Mouse (Mus musculus) midbrain, embryonic 11.5 days (tissue): ENCODE data around the gene Pes1. TPM values are rescaled to one million over a fixed set of nuclear protein-coding genes. Genes with fewer than 3 reads are reported as not detected.
"Not testable (repeated sequence)": the region's sequence is repeated elsewhere in the genome, so short reads cannot be mapped to it uniquely, and the experiment has no call there.

Experiments used
- ATAC-seq: fragments of 200-750 bp; cut with Nextera tagmentation; 2 replicates; pipeline ENCODE4 v1.8.0; 2017; ENCODE audit warnings: moderate TSS enrichment, moderate library complexity; ENCODE audit not compliant: low FRiP score
- DNase-seq: peaks from one replicate; pipeline ENCODE4 v3.0.0; 2015; ENCODE audit warnings: low spot score; ENCODE audit errors: missing footprints
- H3K27ac ChIP-seq: fragments of 300-500 bp; sonication (generic); 2 replicates; pipeline ENCODE4 v1.5.1; 2014; ENCODE audit warnings: low read depth, low read length
- H3K27me3 ChIP-seq: fragments of 300-500 bp; sonication (generic); 2 replicates; pipeline ENCODE4 v1.6.1; 2014; ENCODE audit warnings: mild to moderate bottlenecking, low read length, moderate library complexity, mixed read lengths; ENCODE audit not compliant: control insufficient read depth, insufficient read depth
- H3K36me3 ChIP-seq: fragments of 300-500 bp; sonication (generic); 2 replicates; pipeline ENCODE4 v1.6.1; 2014; ENCODE audit warnings: mild to moderate bottlenecking, low read length, moderate library complexity, mixed read lengths; ENCODE audit not compliant: control insufficient read depth, insufficient read depth
- H3K4me1 ChIP-seq: fragments of 300-500 bp; sonication (generic); 2 replicates; pipeline ENCODE4 v1.6.1; 2014; ENCODE audit warnings: low read length; ENCODE audit not compliant: control insufficient read depth, insufficient read depth
- H3K4me2 ChIP-seq: fragments of 300-500 bp; sonication (generic); 2 replicates; pipeline ENCODE4 v1.6.1; 2014; ENCODE audit warnings: mild to moderate bottlenecking, moderate library complexity
- H3K4me3 ChIP-seq: fragments of 300-500 bp; sonication (generic); 2 replicates; pipeline ENCODE4 v1.5.1; 2014; ENCODE audit warnings: low read depth, low read length
- H3K9ac ChIP-seq: fragments of 300-500 bp; sonication (generic); 2 replicates; pipeline ENCODE4 v1.6.1; 2014; ENCODE audit warnings: low read length
- H3K9me3 ChIP-seq: fragments of 300-500 bp; sonication (generic); 2 replicates; pipeline ENCODE4 v1.6.1; 2016; ENCODE audit warnings: low read length; ENCODE audit not compliant: control insufficient read depth
- WGBS: fragments of 180-500 bp; shearing (Covaris S2); extraction: QIAGEN DNeasy Blood & Tissue Kit; methylation state at CpG from one replicate; pipeline ENCODE4 v1.1.7; 2014; 5-methylcytosine and 5-hydroxymethylcytosine counted together
- polyA plus RNA-seq: library from polyadenylated mRNA; unstranded; fragments of >200 nt; fragmentation: Nextera tagmentation; extraction: Ambion mirVana; gene quantifications from 2 replicates; pipeline ENCODE4 v1.2.1, GENCODE M21; 2014

The Pes1 gene
- polyA plus RNA-seq, 1 experiment from 2014 or later = 73.0 TPM

DNA sequence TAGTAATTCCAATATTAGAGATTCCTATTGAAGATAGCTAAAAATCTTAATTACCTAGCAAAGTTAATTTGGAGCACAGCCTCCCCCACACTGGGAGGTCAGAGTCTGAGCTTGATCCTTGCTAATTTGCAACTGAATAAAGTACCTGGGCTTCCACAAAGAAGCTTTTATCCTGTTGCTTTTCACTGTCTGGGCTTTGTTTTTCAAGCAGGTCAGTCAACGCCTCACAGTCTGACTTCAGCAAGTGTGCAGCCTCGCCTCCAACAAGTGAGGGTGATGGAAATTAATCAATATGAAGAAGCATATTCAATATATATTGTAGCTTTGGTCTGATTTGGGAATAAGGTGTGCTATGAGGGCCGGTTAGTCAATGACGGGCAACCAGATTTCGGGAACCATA is 8.9 kb upstream of the Pes1 start:
- not testable (repeated sequence) for H3K9me3 ChIP-seq, H3K4me2 ChIP-seq, H3K27ac ChIP-seq, H3K9ac ChIP-seq, H3K27me3 ChIP-seq, H3K4me3 ChIP-seq, H3K36me3 ChIP-seq, H3K4me1 ChIP-seq, DNase-seq, ATAC-seq
- 83% methylated on average over 5 of the region's 5 CpGs for WGBS

DNA sequence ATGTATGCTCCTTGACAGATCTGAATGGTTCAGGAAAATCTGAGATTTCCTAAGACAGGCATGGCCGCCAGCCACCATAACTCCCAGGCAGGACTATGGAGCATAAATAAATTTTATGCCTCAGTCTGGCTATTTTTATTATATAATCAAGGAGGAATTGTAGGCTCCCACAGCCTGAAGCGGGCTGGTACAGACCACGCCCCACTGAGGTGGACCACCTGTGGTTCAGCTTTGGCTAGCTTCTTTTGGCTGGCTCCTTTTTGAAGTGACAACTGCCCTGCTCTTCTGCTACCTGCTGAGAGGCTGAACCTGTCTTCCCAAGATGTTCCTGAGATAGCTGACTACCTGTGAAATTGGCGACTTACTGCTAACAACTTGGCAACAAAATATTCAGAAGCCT is 8.4 kb upstream of the Pes1 start:
- H3K36me3 ChIP-seq, H3K27me3 ChIP-seq, H3K4me1 ChIP-seq, H3K4me3 ChIP-seq, H3K9ac ChIP-seq, H3K4me2 ChIP-seq, H3K27ac ChIP-seq, DNase-seq, H3K9me3 ChIP-seq, ATAC-seq: not testable (repeated sequence)
- WGBS = 65% methylated on average over 4 of the region's 4 CpGs

DNA sequence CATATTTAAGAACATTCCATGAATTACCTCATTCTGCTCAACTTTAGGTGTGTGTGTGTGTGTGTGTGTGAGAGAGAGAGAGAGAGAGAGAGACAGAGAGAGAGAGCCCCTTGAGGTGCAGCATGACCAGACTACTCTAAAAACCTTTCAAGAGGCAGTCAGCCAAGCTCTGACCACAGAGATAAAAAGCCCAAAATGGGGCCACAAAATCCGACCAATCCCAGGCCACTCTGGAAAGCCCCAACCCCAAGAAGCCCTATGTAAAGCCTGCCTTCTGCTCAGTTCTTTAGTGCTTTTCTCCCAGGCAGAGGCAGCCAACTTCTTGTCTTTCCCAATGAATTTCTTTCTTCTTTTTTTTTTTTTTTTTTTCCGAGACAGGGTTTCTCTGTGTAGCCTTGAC is 2.9 kb upstream of the Pes1 start:
- Histone ChIP-seq H3K9ac (no peak overlapping the region), H3K27me3 (no peaks in the 10 kb centered on the region; the same call in 1 of the 2 replicates), H3K9me3 (no peaks in the 10 kb centered on the region), H3K4me1 (peaks cover 7% of the 10 kb centered on the region), H3K27ac (no peak overlapping the region), H3K36me3 (no peaks in the 10 kb centered on the region), H3K4me2 (no peak overlapping the region), H3K4me3 (no peak overlapping the region)
- ATAC-seq (no peak), DNase-seq (no peak)
- 60% methylated on average over 1 of the region's 2 CpGs for WGBS

- DNase-seq (no peak), ATAC-seq (no peak)
- no peaks in the 10 kb centered on the region for H3K9me3 ChIP-seq
- no peaks in the 10 kb centered on the region; the same call in 1 of the 2 replicates for H3K27me3 ChIP-seq
- WGBS = 78% methylated on average over 3 of the region's 3 CpGs
- H3K4me2 ChIP-seq = no peak overlapping the region
- H3K36me3 ChIP-seq = no peaks in the 10 kb centered on the region
- H3K9ac ChIP-seq = no peak overlapping the region
- H3K4me3 ChIP-seq = no peak overlapping the region
- peaks cover 7% of the 10 kb centered on the region for H3K4me1 ChIP-seq
- H3K27ac ChIP-seq = no peak overlapping the region
These were observed 2.0 kb upstream of the Pes1 start for GRCm38 (mm10) chr11:3961761-3962160.

DNA sequence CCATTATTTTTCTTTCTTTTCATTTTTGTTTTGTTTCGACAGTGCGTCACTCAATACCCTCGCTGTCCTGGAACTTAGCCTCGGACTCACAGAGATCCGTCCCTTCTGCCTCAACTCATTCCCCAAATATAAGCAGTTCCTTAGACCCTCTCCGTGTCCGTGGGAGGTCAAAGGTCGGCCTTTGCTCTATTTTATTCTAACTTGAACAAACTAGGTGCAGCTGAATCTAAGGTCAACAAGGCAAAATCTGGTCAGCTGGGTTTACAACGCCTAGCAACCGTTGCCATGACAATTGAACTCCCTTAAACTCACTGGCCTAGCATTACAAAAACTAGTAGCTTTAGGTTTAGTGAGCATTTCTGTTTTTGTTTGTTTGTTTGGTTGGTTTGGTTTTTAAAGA is 620 bp upstream of the Pes1 start:
- Histone ChIP-seq H3K27me3 (no peaks in the 10 kb centered on the region; the same call in 1 of the 2 replicates), H3K9me3 (no peaks in the 10 kb centered on the region), H3K9ac (peak overlapping the region; percentile 85; the same call in 1 of the 2 replicates), H3K36me3 (no peaks in the 10 kb centered on the region), H3K4me1 (peaks cover 7% of the 10 kb centered on the region), H3K4me2 (peak overlapping the region; percentile 88; the same call in 1 of the 2 replicates), H3K4me3 (peak overlapping the region; percentile 78; the same call in 1 of the 2 replicates), H3K27ac (no peak overlapping the region; the same call in 1 of the 2 replicates)
- ATAC-seq = peak; percentile 25; the same call in 1 of the 2 replicates
- no peak for DNase-seq
- WGBS = 74% methylated on average over 10 of the region's 10 CpGs

GRCm38 (mm10) chr11:3964416-3965172 is 819 bp downstream of the Pes1 start:
- Histone ChIP-seq H3K36me3 (no peaks in the 10 kb centered on the region), H3K27ac (0 out of 2 replicates have a peak overlapping the region, but pooled peaks have one; percentile 6), H3K9ac (peak overlapping the region; percentile 85), H3K4me1 (peaks cover 7% of the 10 kb centered on the region), H3K27me3 (no peaks in the 10 kb centered on the region), H3K4me2 (peak overlapping the region; percentile 88), H3K9me3 (no peaks in the 10 kb centered on the region), H3K4me3 (peak overlapping the region; percentile 78)
- WGBS = 12% methylated on average over 11 of the region's 11 CpGs
- ATAC-seq (no peak), DNase-seq (no peak)

- peaks cover 24% of the 10 kb centered on the region for H3K36me3 ChIP-seq
These were observed 6.1 kb downstream of the Pes1 start for GRCm38 (mm10) chr11:3969837-3970236.

DNA sequence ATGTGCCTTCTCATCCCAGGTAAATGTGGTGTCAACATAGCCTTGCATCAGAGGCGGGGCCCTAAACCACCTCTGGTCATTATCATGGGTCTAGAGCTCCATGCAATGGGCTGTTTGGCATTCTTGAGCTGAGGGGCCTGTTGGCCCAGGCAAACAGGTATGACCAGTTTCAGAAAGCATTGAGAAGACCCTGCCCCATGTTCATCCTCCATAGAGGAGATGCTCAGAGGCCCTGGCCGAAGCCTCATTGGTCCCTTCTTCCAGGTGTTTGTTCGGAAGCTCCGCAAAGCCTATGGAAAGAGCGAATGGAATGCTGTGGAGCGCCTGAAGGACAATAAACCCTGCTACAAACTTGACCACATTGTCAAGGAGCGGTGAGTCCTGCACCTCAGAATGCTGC is 6.6 kb downstream of the Pes1 start:
- 97% methylated on average over 7 of the region's 7 CpGs for WGBS

More at GRCm38 (mm10) chr11:3969837-3970236, 6.1 kb downstream of the Pes1 start:
- Histone ChIP-seq H3K9me3 (no peaks in the 10 kb centered on the region), H3K4me1 (peaks cover 3% of the 10 kb centered on the region), H3K27me3 (no peaks in the 10 kb centered on the region), H3K27ac (no peak overlapping the region), H3K4me3 (no peak overlapping the region), H3K4me2 (no peak overlapping the region), H3K9ac (no peak overlapping the region)
- 82% methylated on average over 3 of the region's 3 CpGs for WGBS
- ATAC-seq = no peak
- DNase-seq = no peak

DNA sequence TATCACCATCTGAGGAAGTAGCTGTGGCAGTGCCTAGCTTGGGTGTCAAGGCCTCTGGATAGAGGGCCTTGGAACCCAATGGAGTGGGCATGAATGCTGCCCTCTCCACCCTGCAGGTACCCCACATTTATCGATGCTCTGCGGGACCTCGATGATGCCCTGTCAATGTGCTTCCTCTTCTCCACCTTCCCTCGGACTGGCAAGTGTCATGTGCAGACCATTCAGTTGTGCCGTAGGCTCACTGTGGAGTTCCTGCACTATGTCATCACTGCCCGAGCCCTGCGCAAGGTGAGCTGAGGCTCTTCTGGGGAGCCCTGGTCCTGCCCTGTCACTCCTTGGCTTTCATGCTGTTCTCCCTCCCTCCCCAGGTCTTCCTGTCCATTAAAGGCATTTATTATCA is 9.3 kb downstream of the Pes1 start:
- no peak overlapping the region for H3K27ac ChIP-seq
- H3K4me2 ChIP-seq = no peak overlapping the region
- no peak overlapping the region for H3K4me3 ChIP-seq
- no peaks in the 10 kb centered on the region for H3K9me3 ChIP-seq
- WGBS = 96% methylated on average over 7 of the region's 7 CpGs
- no peak for ATAC-seq
- no peak for DNase-seq
- H3K36me3 ChIP-seq = peaks cover 33% of the 10 kb centered on the region
- no peaks in the 10 kb centered on the region for H3K4me1 ChIP-seq
- no peak overlapping the region for H3K9ac ChIP-seq
- H3K27me3 ChIP-seq = no peaks in the 10 kb centered on the region

More for the DNA sequence above, 6.6 kb downstream of the Pes1 start:
- Histone ChIP-seq H3K4me3 (no peak overlapping the region), H3K36me3 (peaks cover 25% of the 10 kb centered on the region), H3K4me1 (no peaks in the 10 kb centered on the region; the same call in 1 of the 2 replicates), H3K27ac (no peak overlapping the region), H3K4me2 (no peak overlapping the region), H3K9me3 (no peaks in the 10 kb centered on the region), H3K9ac (no peak overlapping the region), H3K27me3 (no peaks in the 10 kb centered on the region)
- DNase-seq (no peak), ATAC-seq (no peak)
